Mouse (Mus musculus): ENCODE measurements around the gene Trim44. TPM values are rescaled to one million over a fixed set of nuclear protein-coding genes. Genes with fewer than 3 reads are reported as not detected.

Trim44 gene
- total and polyA plus RNA-seq, 2 experiments from 2014 or later, result 41.2 to 116 TPM

DNA sequence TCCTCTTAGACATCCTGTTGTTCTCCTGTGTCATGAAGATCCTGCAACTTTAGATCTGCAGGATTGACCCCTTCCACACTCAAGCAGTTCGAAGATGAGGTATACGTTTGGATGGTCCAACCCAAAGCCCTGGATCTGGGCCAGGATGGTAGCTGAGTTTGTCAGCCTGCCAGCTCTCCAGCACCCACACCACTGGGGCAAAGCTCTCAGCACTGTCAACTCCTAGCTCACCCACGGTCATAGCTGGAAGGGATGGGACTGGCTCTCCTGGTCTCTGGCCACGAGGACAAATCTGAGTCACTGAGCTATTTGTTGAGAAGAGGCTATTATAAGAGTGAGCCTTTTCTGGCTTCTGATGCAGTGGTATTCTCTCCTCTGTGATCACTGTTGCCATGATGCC lies 155.0 kb downstream of the Trim44 start:
- DNase-seq (no peak), ATAC-seq (no peak)
- no peaks in the 10 kb centered on the region for H3K36me3 ChIP-seq (ENCODE audit: insufficient read depth)
- no peak overlapping the region for H3K4me2 ChIP-seq (ENCODE audit: low read depth)
- WGBS, result 54% methylated on average over 4 of the region's 4 CpGs
- no peak overlapping the region for H3K4me3 ChIP-seq (ENCODE audit: low read depth, low read length)
- no peaks in the 10 kb centered on the region for H3K9me3 ChIP-seq (ENCODE audit: low read length)
- no peaks in the 10 kb centered on the region for H3K27me3 ChIP-seq (ENCODE audit: insufficient read depth, low read length)
- TF ChIP-seq CTCF (IDR thresholded peaks at IDR 0.05; ENCODE audit: low read depth), result no peak
- H3K9ac ChIP-seq, result no peak overlapping the region
- H3K4me1 ChIP-seq (ENCODE audit: insufficient read depth), result peaks cover 4% of the 10 kb centered on the region; the same call in 1 of the 2 replicates
- no peak overlapping the region for H3K27ac ChIP-seq (ENCODE audit: low read depth, low read length)

Other genes with a start within 250 kb of the Trim44 start
- 20.9 and 23.4 TPM in 2 replicates for gene Ldlrad3, start 221.4 kb downstream of the Trim44 start, total RNA-seq (2014; rRNA removed)
- 14.5 and 20.9 TPM in 2 replicates for gene Ldlrad3, start 221.4 kb downstream of the Trim44 start, polyA plus RNA-seq (2015; fragmentation: Nextera tagmentation; extraction: Ambion mirVana)
- 81.8 and 86.6 TPM in 2 replicates for gene Fjx1, start 44.7 kb upstream of the Trim44 start, total RNA-seq (2014; rRNA removed)
- gene Fjx1, start 44.7 kb upstream of the Trim44 start, polyA plus RNA-seq (2015; fragmentation: Nextera tagmentation; extraction: Ambion mirVana), result 38.2 and 38.9 TPM in 2 replicates
- gene Pamr1, start 142.2 kb upstream of the Trim44 start, total RNA-seq (2014; rRNA removed), result 4.2 and 6.5 TPM in 2 replicates
- 4.3 and 4.4 TPM in 2 replicates for gene Pamr1, start 142.2 kb upstream of the Trim44 start, polyA plus RNA-seq (2015; fragmentation: Nextera tagmentation; extraction: Ambion mirVana)